Mouse (Mus musculus) heart, adult 8-10 months (tissue): ENCODE measurements at regions not wholly inside any gene's neighbourhood (a gene's known extent, or its start where the extent isn't known, plus 50 kb on each side); places are given as distances from the start of the nearest gene placed in this dataset.

Experiments
- DNase-seq: peaks from one replicate; pipeline ENCODE4 v3.0.0; 2022; ENCODE audit warnings: low spot score

DNA sequence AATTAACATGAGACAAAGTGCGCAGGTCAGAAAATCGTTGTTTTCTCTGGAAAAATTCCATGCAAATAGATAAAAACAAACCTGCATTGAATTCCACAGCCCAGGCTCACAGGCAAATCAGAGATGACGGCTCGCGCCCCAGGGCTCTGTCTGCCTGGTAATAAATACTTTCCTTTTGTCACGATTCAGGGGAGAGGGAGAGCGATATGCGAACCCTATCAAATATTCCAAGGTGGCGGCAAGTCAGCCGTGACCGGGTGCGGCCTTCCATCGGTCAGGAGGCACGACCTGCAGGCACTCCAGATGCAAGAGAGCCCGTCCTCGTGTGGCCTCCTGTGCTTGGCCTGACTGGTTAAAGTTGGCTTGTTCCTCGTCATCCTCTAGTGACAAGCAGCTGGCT lies 94.5 kb upstream of the Gsc start:
- DNase-seq = no peak

DNA sequence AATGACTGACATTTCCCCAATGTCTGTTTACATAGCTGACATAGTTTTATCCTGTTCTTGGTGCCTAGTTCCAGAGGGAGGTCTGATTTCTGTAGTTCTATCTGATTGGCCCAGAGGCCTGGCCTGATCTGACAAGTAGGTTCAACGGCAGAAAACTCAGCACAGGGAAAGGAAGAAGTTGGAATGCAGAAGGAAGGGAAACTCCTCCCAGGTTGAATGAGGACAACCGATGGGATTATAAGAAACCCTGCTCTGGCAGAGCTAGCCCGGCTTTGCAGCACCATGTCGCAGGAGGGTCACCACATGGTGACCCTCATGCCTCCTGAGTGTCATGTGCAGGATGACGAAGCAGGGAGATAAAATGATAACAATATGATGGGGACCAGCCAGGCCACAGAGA lies 89.8 kb upstream of the Gsc start:
- no peak for DNase-seq

DNA sequence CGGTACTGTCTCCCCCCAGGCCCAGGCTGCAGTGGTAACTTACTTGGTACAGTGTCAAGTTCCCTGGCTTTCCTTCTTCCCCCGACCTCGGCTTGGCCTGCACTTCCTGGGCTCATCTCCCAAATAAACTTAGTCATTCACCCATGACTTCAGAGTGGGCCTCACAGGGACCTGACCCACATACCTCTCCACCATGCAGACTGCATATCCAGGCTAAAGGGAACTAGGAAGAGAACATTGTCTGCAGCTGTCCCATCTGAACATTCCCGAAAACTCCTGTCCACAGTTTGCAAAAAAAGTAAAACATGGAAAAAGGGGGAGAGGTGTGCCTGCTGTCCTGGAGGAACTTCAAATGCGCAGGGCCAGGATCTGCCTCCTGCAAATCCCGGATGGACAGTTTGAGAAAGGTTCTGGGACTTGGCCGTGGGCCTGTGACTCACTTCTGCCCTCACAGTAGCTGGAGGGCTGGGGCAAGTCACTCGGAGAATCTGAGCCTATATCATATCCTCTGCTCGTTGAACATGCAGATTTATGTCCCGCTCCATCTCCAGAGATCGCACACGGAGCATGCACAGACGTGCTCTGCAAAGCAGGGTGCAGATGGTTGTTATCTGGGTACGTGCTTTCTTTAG lies 87.9 kb upstream of the Gsc start:
- peak; percentile 23 for DNase-seq

GRCm38 (mm10) chr12:104557761-104558160 lies 84.6 kb upstream of the Gsc start:
- DNase-seq = peak; percentile 43

GRCm38 (mm10) chr12:104557307-104557706 lies 84.2 kb upstream of the Gsc start:
- no peak for DNase-seq

DNA sequence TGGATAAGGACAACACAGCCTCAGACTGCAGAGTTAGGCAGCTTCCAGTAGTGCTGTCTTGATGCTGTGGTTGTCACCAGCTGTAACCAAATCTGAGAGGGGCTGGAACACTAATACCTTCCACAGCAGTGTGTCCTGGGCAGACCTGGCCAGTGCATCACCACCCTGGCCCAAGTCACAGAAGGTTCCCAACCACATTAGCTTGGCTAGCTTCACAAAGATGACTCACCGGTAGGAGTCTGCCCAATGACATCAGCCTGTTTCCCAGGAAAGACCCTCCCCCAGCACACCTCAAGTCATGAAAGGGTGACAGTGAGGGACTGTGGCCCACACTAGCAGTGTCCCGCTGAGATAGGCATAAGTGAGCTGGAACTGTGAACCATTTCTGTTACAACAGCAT lies 75.5 kb upstream of the Gsc start:
- DNase-seq = no peak

GRCm38 (mm10) chr12:104547561-104547960 lies 74.4 kb upstream of the Gsc start:
- DNase-seq = no peak

GRCm38 (mm10) chr12:104545993-104546769 lies 73.1 kb upstream of the Gsc start:
- no peak for DNase-seq

- DNase-seq = no peak
Measured at GRCm38 (mm10) chr12:104539911-104540310, 66.8 kb upstream of the Gsc start.

DNA sequence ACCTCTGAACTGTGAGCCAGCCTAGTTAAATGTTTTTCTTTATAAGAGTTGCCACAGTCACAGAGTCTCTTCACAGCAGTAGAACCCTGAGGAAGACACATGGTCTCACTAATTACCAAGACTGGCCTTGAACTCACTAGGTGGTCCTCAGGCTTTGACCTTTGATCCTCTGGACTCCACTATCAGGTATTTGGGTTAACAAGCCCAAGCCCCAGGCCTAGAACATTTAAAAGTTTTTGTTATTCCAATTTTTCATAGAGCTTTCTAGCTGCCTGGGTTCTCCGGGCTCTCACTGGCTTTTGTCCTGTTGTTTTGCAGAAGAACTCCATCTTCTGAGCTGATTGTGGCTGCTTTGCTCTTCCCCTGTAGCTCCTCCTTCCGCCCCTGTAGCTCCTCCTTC lies 65.3 kb upstream of the Gsc start:
- DNase-seq = no peak

DNA sequence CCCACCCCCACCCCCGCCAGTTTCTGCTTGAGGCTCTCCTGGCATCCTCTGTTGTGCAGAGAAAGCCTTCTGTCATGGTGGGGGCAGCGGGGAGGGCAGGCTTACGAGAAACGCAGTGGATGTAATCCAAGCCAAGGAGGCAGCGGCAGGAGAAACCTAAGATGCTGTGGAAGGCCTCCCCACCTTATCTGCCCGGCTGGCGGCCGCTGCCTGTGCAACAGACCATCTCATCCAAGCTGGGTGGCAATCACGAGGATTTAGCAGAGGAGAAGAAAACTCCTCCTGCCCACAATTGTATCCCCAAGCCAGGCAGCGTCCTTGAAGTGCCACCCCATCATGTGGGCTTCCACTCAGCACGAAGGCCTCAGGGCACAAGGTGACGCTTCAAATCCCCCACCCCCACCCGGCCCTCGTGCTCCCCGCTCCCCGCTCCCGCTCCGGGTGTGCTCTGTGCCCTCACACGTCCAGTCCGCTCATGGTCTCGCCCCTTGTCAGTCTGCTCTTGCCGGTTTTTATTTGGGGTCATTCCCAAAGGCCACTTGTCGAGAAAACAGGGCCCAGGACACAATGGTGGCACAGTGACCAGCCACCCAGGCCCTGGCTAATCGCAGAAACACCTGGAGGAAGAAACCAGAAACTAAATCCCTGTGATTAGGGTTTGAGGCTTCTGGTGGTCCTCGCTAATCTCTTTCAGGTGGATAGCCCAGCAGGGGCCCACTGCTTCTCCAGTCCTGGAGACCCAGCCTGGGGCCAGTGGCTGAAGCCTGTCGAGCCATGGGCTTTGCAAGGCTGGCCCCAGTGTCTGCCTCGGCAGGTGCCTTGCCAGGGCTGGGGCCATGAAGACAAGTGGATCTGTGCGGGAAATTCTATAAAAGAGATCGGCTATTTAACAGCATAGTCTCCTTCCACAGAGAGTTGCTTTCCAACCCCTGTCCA lies 58.6 kb upstream of the Gsc start:
- DNase-seq = no peak

DNA sequence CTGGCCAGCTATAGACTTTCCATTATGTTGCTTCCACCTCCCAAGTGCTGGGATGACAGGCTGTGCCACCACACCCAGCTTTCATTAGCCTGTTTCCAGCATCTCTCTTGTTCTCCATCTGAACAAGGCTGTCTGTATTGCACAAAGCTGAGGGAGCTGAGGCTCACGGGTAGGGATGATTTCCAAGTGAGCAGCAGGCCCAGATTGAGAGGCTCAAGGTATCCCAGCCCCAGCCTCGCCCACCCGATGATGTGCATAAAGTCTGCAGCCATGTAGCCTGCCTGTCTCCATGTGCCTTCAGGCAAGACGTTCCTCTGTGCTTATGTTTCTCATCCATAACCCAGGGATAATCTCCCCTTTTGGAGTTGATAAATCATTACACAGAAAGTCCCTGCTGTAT lies 57.5 kb upstream of the Gsc start:
- DNase-seq = no peak
